Mouse (Mus musculus) cortical plate, adult 2 months (tissue): Measurements from ENCODE around the gene Oaf.

Experiments used
- CTCF ChIP-seq: fragments of 200-500 bp; IDR thresholded peaks from 2 replicates; pipeline ENCODE4 v1.5.1; 2011; ENCODE audit warnings: mild to moderate bottlenecking, control low read depth, low read length; ENCODE audit not compliant: insufficient read depth; ENCODE audit errors: extremely low read depth
- POLR2A ChIP-seq: fragments of 200-500 bp; IDR thresholded peaks from 2 replicates; pipeline ENCODE4 v1.6.1; 2011; ENCODE audit warnings: mild to moderate bottlenecking, low read length, control low read depth; ENCODE audit not compliant: insufficient read depth; ENCODE audit errors: extremely low read depth

DNA sequence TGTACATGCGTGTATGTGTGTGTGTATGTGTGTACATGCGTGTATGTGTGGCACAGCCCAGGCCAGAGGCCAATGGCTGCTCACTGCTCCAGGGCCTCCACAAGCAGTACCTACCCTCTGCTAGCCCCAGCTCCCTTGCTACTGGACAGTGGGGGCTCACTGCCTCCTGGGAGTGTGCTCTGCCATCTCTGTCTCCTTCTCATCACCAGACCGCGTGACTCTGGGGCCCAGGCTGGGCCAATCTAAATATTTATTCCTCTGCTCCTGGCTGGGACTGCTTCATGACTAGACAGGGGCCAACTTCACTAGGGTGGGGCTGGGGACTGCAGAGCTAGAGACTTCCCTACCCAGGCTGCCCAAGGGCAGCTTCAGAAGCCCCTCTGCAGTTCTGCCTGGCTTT, 7.9 kb downstream of the Oaf start:
- TF ChIP-seq POLR2A (no peak), CTCF (no peak)
